Mouse (Mus musculus) lung, embryonic 16.5 days (tissue): ENCODE results near the gene Rab40b. TPM values are rescaled to one million over a fixed set of nuclear protein-coding genes. Genes with fewer than 3 reads are reported as not detected.

ENCODE experiments used
- ATAC-seq: fragments of 200-750 bp; cut with Nextera tagmentation; 2 replicates; pipeline ENCODE4 v1.8.0; 2017; ENCODE audit warnings: low read depth, mild to moderate bottlenecking, moderate library complexity
- H3K27ac ChIP-seq: fragments of 300-500 bp; sonication (generic); 2 replicates; pipeline ENCODE4 v1.5.1; 2014; ENCODE audit warnings: mild to moderate bottlenecking, control low read depth, low read length
- H3K27me3 ChIP-seq: fragments of 300-500 bp; sonication (generic); 2 replicates; pipeline ENCODE4 v1.6.1; 2014; ENCODE audit warnings: low read depth, low read length, mixed read lengths; ENCODE audit not compliant: control insufficient read depth, insufficient read depth
- H3K36me3 ChIP-seq: fragments of 300-500 bp; sonication (generic); 2 replicates; pipeline ENCODE4 v1.6.1; 2014; ENCODE audit warnings: low read length; ENCODE audit not compliant: control insufficient read depth, insufficient read depth
- H3K4me1 ChIP-seq: fragments of 300-500 bp; sonication (generic); replicated peaks from 2 replicates; pipeline ENCODE4 v1.6.1; 2014; ENCODE audit warnings: low read length, mixed read lengths; ENCODE audit not compliant: control insufficient read depth, insufficient read depth
- H3K4me2 ChIP-seq: fragments of 300-500 bp; sonication (generic); 2 replicates; pipeline ENCODE4 v1.6.1; 2014; ENCODE audit warnings: low read depth, low read length, control low read depth
- H3K4me3 ChIP-seq: fragments of 300-500 bp; sonication (generic); 2 replicates; pipeline ENCODE4 v1.5.1; 2014; ENCODE audit warnings: mild to moderate bottlenecking, low read length, control low read depth
- H3K9ac ChIP-seq: fragments of 300-500 bp; sonication (generic); 2 replicates; pipeline ENCODE4 v1.6.1; 2014; ENCODE audit warnings: low read length, control low read depth
- H3K9me3 ChIP-seq: fragments of 300-500 bp; sonication (generic); 2 replicates; pipeline ENCODE4 v1.6.1; 2016; ENCODE audit warnings: low read length; ENCODE audit not compliant: control insufficient read depth
- WGBS: fragments of 180-500 bp; shearing (Covaris S2); extraction: QIAGEN DNeasy Blood & Tissue Kit; methylation state at CpG from one replicate; pipeline ENCODE4 v1.1.7; 2014; 5-methylcytosine and 5-hydroxymethylcytosine counted together
- polyA plus RNA-seq: library from polyadenylated mRNA; unstranded; fragments of >200 nt; fragmentation: Nextera tagmentation; extraction: Ambion mirVana; gene quantifications from 2 replicates; pipeline ENCODE4 v1.2.1, GENCODE M21; 2015

The Rab40b gene
- polyA plus RNA-seq, 1 experiment from 2014 or later, result 6.0 TPM

DNA sequence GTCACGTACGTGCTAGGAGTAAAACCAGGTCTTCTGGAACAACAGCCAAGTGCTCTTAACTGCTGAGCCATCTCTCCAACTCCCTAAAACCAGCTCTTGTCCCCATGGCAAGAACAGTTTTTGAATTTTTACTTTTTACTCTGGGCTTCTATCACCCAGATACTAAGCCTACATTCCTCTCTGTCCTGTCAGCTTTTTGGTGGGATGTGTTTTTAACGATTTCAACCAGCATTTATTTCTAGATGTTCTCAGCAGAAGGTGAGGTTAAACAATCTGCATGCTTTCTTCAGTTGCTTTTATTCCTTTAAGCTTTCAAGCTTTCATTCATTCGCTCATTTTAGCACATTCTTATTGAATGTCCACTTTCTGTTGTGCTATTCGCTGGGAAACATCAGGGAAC lies 29.9 kb upstream of the Rab40b start:
- Histone ChIP-seq H3K4me1 (peaks cover 10% of the 10 kb centered on the region), H3K4me2 (no peak overlapping the region), H3K9me3 (no peaks in the 10 kb centered on the region), H3K27me3 (no peaks in the 10 kb centered on the region), H3K27ac (no peak overlapping the region), H3K9ac (no peak overlapping the region), H3K36me3 (no peaks in the 10 kb centered on the region), H3K4me3 (no peak overlapping the region)
- WGBS, result 76% methylated on average over 5 of the region's 5 CpGs
- ATAC-seq, result no peak

DNA sequence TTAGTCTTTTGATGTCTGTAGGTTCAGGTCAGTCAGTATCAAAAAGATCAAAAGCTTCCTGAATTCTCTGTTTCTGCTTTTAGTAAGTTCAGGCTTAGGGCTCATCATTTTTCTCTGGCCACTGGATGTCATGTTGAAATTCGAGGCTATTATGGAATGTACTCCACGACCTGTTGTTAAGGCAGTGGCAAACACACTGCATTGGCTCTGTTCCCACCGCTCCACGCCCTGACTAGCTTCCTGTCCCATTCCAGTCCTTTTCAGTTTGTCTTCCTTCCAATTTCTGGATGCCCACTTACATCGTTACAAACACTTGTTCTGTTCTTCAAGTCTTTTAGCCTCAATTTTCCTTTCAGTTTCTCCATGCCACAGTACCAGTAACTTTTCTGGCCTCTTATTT lies 27.3 kb upstream of the Rab40b start:
- no peak for ATAC-seq
- H3K4me3 ChIP-seq, result no peak overlapping the region

DNA sequence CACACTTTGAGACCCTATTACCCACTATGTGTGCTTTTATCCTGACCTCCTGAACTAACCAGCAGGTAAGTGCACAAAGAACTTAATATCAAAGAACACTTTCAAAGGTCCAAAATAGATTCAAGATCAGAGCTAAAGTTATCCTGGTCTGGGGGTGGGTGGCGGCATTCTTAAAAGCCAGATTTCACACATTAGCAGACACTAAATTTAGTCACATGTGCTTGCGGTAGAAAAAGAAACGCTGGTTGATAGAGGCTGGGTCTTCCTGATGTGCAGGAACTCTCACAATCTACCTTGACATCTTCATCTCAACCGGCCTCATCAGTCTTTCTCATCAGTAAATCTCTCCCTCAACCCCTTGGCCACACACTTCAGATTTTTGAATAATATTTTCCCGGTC lies 26.7 kb upstream of the Rab40b start:
- no peaks in the 10 kb centered on the region for H3K9me3 ChIP-seq
- H3K4me2 ChIP-seq, result no peak overlapping the region
- no peak overlapping the region for H3K27ac ChIP-seq
- 70% methylated on average over 5 of the region's 5 CpGs for WGBS
- no peak for ATAC-seq
- H3K36me3 ChIP-seq, result no peaks in the 10 kb centered on the region
- no peaks in the 10 kb centered on the region for H3K27me3 ChIP-seq
- H3K9ac ChIP-seq, result no peak overlapping the region
- no peak overlapping the region for H3K4me3 ChIP-seq
- H3K4me1 ChIP-seq, result no peaks in the 10 kb centered on the region

More for the DNA sequence above, 27.3 kb upstream of the Rab40b start:
- Histone ChIP-seq H3K9ac (no peak overlapping the region), H3K27me3 (no peaks in the 10 kb centered on the region), H3K27ac (no peak overlapping the region), H3K4me1 (peaks cover under 1% of the 10 kb centered on the region; the same call in 1 of the 2 replicates), H3K36me3 (no peaks in the 10 kb centered on the region), H3K4me2 (no peak overlapping the region), H3K9me3 (no peaks in the 10 kb centered on the region)
- 27% methylated on average over 5 of the region's 5 CpGs for WGBS

DNA sequence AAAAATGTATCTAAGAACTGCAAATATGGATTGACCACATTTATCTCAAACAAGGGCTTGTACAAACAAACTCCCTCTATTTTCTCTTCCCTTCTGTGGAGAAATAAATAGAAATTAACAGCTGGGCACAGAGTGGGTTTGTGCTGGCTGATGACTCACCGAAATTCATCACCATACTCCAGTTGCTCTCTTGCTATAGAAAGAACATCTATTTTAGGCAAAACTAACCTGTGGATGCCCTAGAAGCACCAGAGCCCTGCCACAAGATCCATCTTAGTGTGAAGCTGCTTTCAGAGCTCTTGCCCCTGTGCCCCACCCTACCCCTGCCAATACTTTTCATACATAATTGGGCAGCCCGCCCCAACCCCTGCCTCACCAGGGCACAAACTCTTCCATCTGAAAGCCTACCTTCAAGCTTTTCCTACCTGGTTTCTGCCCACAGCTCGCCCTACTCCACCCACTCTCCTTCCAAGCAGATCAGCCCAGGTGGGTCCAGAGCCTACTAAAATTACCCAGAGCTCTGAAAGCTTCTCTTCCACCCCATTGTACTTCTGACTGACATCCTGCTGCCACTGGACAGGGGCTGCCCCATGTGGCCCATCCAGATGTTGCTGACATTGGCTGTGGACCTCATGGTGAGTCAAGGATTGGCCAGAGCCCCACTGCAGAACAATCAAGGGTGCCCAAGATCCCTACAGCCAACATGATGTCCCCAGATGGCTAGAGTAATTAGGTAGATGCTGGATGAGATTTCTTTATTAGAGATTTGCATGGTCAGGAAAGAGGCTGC lies 19.5 kb upstream of the Rab40b start:
- 60% methylated on average over 3 of the region's 3 CpGs for WGBS
- Histone ChIP-seq H3K27me3 (no peaks in the 10 kb centered on the region), H3K36me3 (no peaks in the 10 kb centered on the region), H3K4me1 (no peaks in the 10 kb centered on the region), H3K4me2 (no peak overlapping the region), H3K27ac (no peak overlapping the region), H3K9ac (no peak overlapping the region), H3K9me3 (no peaks in the 10 kb centered on the region), H3K4me3 (no peak overlapping the region)
- ATAC-seq, result no peak

DNA sequence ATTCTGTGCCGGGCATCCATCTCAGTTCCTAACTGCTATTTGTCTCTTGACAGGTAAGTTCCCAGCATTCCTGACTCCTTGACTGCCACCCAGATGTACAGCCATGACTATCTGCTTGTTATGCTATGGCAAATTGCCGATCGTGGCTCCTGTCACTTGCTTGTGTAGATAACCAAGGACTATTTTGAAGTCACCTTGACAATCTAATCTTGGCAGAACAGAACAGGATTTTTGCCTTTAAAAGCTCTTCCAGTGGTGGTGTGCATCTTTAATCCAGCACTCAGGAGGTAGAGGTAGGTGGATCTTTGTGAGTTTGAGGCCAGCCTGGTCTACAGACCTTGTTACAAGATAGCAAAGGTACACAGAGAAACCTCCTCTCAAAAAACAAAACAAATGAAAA lies 4.4 kb upstream of the Rab40b start:
- WGBS, result 80% methylated on average over 3 of the region's 3 CpGs
- Histone ChIP-seq H3K9ac (no peak overlapping the region), H3K36me3 (no peaks in the 10 kb centered on the region), H3K4me1 (peaks cover 3% of the 10 kb centered on the region; the same call in 1 of the 2 replicates), H3K4me3 (no peak overlapping the region), H3K9me3 (no peaks in the 10 kb centered on the region), H3K27ac (no peak overlapping the region), H3K27me3 (no peaks in the 10 kb centered on the region), H3K4me2 (no peak overlapping the region)
- no peak for ATAC-seq

DNA sequence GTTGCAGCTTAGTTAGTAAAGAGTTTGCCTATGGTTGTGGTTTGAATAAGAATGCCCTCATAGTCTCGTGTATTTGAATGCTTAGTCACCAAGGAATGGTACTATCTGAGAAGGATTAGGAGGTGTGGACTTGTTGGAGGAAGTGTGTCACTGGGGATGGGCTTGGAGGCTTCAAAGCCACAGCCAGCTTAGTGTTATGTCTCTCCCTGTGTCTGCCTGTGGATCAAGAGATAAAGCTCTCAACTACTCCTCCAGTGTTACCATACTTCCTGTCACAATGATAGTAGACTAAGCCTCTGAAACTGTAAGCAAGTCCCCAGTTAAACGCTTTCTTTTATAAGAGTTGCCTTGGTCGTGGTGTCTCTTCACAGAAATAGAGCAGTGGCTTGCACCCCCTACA lies 2.7 kb upstream of the Rab40b start:
- Histone ChIP-seq H3K27ac (no peak overlapping the region), H3K27me3 (no peaks in the 10 kb centered on the region), H3K9ac (no peak overlapping the region), H3K4me3 (no peak overlapping the region), H3K4me1 (peaks cover 5% of the 10 kb centered on the region; the same call in 1 of the 2 replicates), H3K9me3 (no peaks in the 10 kb centered on the region), H3K4me2 (no peak overlapping the region), H3K36me3 (no peaks in the 10 kb centered on the region)
- no peak for ATAC-seq
- 47% methylated on average over 3 of the region's 3 CpGs for WGBS

DNA sequence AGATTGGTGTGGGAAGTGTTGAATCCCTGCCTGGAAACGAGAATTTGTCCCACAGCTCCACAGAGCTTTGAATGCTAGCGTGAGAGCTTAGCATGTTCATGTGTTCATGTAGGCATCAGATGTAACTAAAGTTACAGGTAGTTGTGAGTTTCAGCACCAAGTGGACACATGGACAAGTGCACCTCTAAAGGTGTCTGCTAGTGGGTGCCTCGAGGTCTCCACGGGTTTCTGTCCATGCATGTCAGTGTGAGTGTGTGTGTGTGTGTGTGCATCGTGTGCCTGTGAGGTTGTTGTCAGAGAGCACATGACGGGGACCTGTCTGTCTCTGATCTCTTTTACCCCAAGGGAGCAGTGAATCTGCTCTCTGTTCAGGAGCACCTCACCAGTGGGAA lies 499 bp upstream of the Rab40b start:
- Histone ChIP-seq H3K27me3 (no peaks in the 10 kb centered on the region), H3K36me3 (no peaks in the 10 kb centered on the region), H3K9me3 (no peaks in the 10 kb centered on the region), H3K4me2 (peak overlapping the region; percentile 97), H3K27ac (no peak overlapping the region), H3K4me3 (peak overlapping the region; percentile 68), H3K9ac (no peak overlapping the region), H3K4me1 (peaks cover 5% of the 10 kb centered on the region; the same call in 1 of the 2 replicates)
- WGBS, result 5% methylated on average over 6 of the region's 6 CpGs
- ATAC-seq, result no peak; the same call in 1 of the 2 replicates

DNA sequence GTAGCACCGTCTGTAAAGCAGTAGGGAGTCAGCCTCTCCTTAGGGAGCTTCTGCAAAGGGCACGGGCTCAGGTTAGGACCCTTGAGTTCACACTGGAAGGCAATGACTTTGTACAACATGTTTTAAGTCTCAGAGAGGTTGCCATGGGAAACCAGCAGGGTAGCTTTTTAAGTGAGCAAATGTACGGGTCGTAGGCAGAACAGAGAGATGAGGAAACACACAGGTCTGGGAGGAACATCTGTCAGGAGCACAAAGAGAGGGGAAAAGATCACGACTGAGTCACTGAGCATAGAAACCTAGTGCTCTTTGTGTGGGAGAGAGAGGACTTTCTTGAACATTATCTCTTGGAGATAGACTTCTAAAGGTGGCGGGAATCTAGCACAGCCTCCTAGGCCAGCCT lies 7.8 kb downstream of the Rab40b start:
- no peak overlapping the region for H3K4me2 ChIP-seq
- no peaks in the 10 kb centered on the region for H3K36me3 ChIP-seq
- no peak overlapping the region for H3K27ac ChIP-seq
- H3K9me3 ChIP-seq, result no peaks in the 10 kb centered on the region
- H3K27me3 ChIP-seq, result no peaks in the 10 kb centered on the region
- no peak for ATAC-seq
- H3K4me3 ChIP-seq, result no peak overlapping the region
- WGBS, result 53% methylated on average over 6 of the region's 6 CpGs
- no peaks in the 10 kb centered on the region for H3K4me1 ChIP-seq
- no peak overlapping the region for H3K9ac ChIP-seq

DNA sequence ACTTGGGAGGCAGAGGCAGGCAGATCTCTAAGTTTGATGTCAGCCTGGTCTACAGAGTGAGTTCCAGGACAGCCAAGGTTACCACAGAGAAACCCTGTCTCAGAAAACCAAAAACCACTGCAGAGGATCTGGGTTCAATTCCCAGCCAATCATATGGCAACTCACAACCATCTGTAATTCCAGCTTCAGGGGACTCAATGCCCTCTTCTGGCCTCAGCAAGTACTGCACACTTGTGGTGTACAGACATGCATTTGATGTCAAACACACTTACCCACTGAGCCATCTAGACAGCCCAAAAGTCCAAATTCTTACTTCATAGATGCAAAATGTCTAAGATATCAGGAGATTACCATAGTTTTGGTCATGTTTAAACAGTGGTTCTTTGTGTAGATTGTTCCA lies 9.4 kb downstream of the Rab40b start:
- no peak overlapping the region for H3K9ac ChIP-seq
- ATAC-seq, result no peak
- H3K36me3 ChIP-seq, result no peaks in the 10 kb centered on the region
- H3K27me3 ChIP-seq, result no peaks in the 10 kb centered on the region
- H3K4me2 ChIP-seq, result no peak overlapping the region
- H3K4me1 ChIP-seq, result no peaks in the 10 kb centered on the region
- no peaks in the 10 kb centered on the region for H3K9me3 ChIP-seq
- H3K27ac ChIP-seq, result no peak overlapping the region
- no peak overlapping the region for H3K4me3 ChIP-seq
